Mouse (Mus musculus) spleen, adult 2 months (tissue): ENCODE measurements at regions not wholly inside any gene's neighbourhood (a gene's known extent, or its start where the extent isn't known, plus 50 kb on each side); places are given as distances from the start of the nearest gene placed in this dataset.

ENCODE experiments used
- DNase-seq, 2 experiments: peaks; one replicate each; pipeline versions ENCODE4 v3.0.0 to v3.0.0-alpha.2; 2012 to 2021; ENCODE audit warnings: low spot score in 2 of 2, low read depth in 1 of 2
- H3K27ac ChIP-seq: fragments of 200-500 bp; 2 replicates; pipeline ENCODE4 v1.5.1; 2012; ENCODE audit warnings: low read length, inconsistent platforms; ENCODE audit not compliant: insufficient read depth
- H3K27me3 ChIP-seq: fragments of 200-500 bp; 2 replicates; pipeline ENCODE4 v1.6.1; 2012; ENCODE audit warnings: mild to moderate bottlenecking, moderate library complexity, low read length, inconsistent platforms; ENCODE audit not compliant: control insufficient read depth, insufficient read depth
- H3K36me3 ChIP-seq: fragments of 200-500 bp; 2 replicates; pipeline ENCODE4 v1.6.1; 2012; ENCODE audit warnings: mild to moderate bottlenecking, low read length, inconsistent platforms; ENCODE audit not compliant: control insufficient read depth, insufficient read depth
- H3K4me1 ChIP-seq: fragments of 200-500 bp; 2 replicates; pipeline ENCODE4 v1.6.1; 2011; ENCODE audit warnings: inconsistent platforms; ENCODE audit not compliant: control insufficient read depth, insufficient read depth, insufficient read length
- H3K4me3 ChIP-seq: fragments of 200-500 bp; 2 replicates; pipeline ENCODE4 v1.5.1; 2011; ENCODE audit warnings: mild to moderate bottlenecking, inconsistent platforms; ENCODE audit not compliant: insufficient read depth, insufficient read length; ENCODE audit errors: extremely low read depth
- CTCF ChIP-seq: fragments of 200-500 bp; IDR thresholded peaks from 2 replicates; pipeline ENCODE4 v1.5.1; 2011; ENCODE audit warnings: mild to moderate bottlenecking, inconsistent platforms; ENCODE audit not compliant: insufficient read depth, insufficient read length, insufficient replicate concordance; ENCODE audit errors: extremely low read depth
- POLR2A ChIP-seq: fragments of 200-500 bp; IDR thresholded peaks from 2 replicates; pipeline ENCODE4 v1.6.1; 2011; ENCODE audit warnings: low read depth, low read length, inconsistent platforms
- WGBS: fragments of 180-500 bp; shearing (Covaris S2); methylation state at CpG from one replicate; pipeline ENCODE4 v1.1.7; 2018; 5-methylcytosine and 5-hydroxymethylcytosine counted together

- Histone ChIP-seq H3K27ac (no peak overlapping the region), H3K4me3 (no peak overlapping the region), H3K4me1 (no peaks in the 10 kb centered on the region), H3K27me3 (peaks cover 4% of the 10 kb centered on the region; the same call in 1 of the 2 replicates), H3K36me3 (no peaks in the 10 kb centered on the region)
- no peak for TF ChIP-seq POLR2A
- no peak for TF ChIP-seq CTCF
- WGBS: 89% methylated on average over 5 of the region's 5 CpGs
- DNase-seq: no peak
These were observed 58.0 kb upstream of the Abhd2 start for GRCm38 (mm10) chr7:79215001-79215400.

GRCm38 (mm10) chr7:79217232-79217631, 55.8 kb upstream of the Abhd2 start:
- H3K27ac ChIP-seq: no peak overlapping the region
- H3K4me3 ChIP-seq: no peak overlapping the region
- H3K4me1 ChIP-seq: no peaks in the 10 kb centered on the region
- H3K27me3 ChIP-seq: no peaks in the 10 kb centered on the region
- DNase-seq: no peak
- no peak for TF ChIP-seq CTCF
- TF ChIP-seq POLR2A: no peak
- 87% methylated on average over 2 of the region's 2 CpGs for WGBS
- no peaks in the 10 kb centered on the region for H3K36me3 ChIP-seq

GRCm38 (mm10) chr7:79222626-79223335, 50.2 kb upstream of the Abhd2 start:
- no peak for TF ChIP-seq CTCF
- TF ChIP-seq POLR2A: no peak
- no peaks in the 10 kb centered on the region for H3K36me3 ChIP-seq
- no peaks in the 10 kb centered on the region for H3K4me1 ChIP-seq
- no peak for DNase-seq
- WGBS: 86% methylated on average over 9 of the region's 9 CpGs
- no peak overlapping the region for H3K4me3 ChIP-seq
- H3K27ac ChIP-seq: no peak overlapping the region
- no peaks in the 10 kb centered on the region for H3K27me3 ChIP-seq
